Mouse (Mus musculus) c-Kit-positive CD71-negative TER-119-negative erythroid progenitor cells, embryonic 14.5 days (primary cell): ENCODE measurements around the gene Tmtc1.

Experiments
- DNase-seq: peaks from one replicate; pipeline ENCODE4 v3.0.0-alpha.2; 2013; ENCODE audit warnings: low read depth

The Tmtc1 gene

GRCm38 (mm10) chr6:148305821-148306220 is 138.4 kb downstream of the Tmtc1 start:
- no peak for DNase-seq

- DNase-seq = no peak
These were observed 139.0 kb downstream of the Tmtc1 start for GRCm38 (mm10) chr6:148305191-148305590.

DNA sequence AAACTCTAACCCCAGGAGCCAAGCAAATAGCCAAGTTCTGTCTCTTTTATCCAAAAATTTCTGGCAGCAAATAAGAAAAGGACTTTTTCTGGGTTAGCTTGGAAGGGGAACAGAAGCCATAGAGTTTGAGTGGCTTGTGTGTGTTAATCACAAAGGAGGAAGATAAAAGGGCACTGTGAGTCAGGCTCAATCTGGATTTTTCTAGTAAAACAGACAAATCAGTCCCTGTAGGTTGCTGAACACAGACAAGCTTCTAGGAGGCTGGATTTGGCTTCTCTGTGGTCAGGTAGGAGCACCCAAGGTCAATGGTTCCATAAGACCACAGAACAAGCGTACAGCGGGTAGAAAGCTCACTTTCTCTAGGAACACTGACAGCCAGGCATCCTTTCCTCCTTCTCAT is 141.9 kb downstream of the Tmtc1 start:
- DNase-seq = no peak

DNA sequence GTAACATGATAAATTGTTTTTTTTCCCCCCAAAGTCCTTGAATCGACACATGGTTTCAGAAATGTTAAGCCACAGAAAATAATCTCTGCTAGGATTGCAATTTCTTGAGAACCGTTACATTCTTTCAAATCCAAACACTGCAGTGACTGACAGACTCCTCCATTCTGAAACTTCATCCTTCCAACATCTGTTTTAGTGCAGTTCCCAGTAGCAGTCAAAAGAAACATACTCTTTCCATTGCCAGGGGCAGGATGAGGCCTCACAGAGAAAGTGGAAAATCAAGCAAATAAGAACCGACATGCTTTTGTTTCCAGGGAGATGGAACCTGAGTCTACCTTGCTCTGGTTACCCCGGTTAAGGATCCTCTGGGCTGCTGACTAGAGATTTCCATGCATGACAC is 147.1 kb downstream of the Tmtc1 start:
- DNase-seq = no peak

- DNase-seq = no peak
These were observed 147.8 kb downstream of the Tmtc1 start for GRCm38 (mm10) chr6:148296418-148296817.

DNA sequence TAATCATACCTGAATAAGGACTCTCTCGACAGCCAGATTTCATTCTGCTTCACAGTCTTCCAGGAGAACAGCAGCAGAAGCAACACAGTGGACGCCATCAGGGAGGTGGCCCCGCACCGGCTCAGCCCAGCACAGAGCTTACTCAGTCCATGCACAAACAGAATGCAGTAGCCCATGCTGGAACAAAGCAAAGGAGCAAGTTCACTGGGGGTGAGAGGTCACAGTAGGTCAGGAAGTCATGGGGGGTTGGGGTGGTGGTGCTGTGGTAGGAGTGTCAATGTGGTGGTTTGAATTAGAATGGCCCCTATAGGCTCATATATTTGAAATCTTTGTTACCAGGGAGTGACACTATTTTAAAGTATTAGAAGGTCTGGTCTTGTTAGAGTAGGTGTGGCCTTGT is 149.7 kb downstream of the Tmtc1 start:
- DNase-seq = no peak

- no peak for DNase-seq
These were observed 153.3 kb downstream of the Tmtc1 start for GRCm38 (mm10) chr6:148290865-148291264.

GRCm38 (mm10) chr6:148283224-148283881 is 160.8 kb downstream of the Tmtc1 start:
- DNase-seq = no peak

DNA sequence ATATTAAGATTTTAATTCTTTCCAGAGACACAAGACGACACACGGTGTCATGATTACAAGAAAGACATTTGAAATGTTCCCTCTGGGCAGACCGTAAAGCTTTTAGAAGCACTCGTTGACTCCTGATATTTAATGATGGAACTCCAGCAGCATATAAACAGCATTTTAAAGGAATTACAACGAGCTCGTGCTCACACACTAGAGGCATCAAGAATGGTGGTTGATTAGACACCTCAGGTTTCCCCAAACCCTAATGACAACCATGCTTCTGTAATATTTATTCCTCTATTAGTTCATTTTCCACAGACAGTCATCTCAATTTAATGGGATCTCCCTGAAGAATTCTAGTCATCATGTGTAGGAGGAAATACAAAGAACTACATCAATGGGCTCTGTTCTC is 164.9 kb downstream of the Tmtc1 start:
- DNase-seq = no peak

GRCm38 (mm10) chr6:148276418-148276817 is 167.8 kb downstream of the Tmtc1 start:
- DNase-seq = no peak

DNA sequence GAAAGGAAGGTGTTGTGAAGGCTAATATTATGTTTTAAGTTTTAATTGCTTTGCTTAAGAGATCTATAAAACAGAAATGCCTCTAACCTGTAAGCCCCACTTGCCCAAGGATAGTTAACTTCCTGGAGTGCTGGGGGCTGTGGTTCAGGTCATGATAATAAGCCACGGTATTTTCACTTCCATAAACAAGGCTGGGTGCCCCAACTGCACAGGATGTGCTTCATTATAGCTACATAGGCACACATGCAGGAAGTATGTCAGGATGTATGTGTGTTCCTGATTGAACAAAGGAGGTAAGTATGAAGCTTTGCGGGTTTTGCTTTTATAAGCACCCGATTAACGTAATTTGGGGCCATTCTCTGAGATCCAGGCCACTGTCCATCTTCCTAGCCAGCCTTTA is 169.1 kb downstream of the Tmtc1 start:
- no peak for DNase-seq

- DNase-seq = no peak
These were observed 183.5 kb downstream of the Tmtc1 start for GRCm38 (mm10) chr6:148260729-148261101.

- no peak for DNase-seq
These were observed 184.0 kb downstream of the Tmtc1 start for GRCm38 (mm10) chr6:148259979-148260728.

DNA sequence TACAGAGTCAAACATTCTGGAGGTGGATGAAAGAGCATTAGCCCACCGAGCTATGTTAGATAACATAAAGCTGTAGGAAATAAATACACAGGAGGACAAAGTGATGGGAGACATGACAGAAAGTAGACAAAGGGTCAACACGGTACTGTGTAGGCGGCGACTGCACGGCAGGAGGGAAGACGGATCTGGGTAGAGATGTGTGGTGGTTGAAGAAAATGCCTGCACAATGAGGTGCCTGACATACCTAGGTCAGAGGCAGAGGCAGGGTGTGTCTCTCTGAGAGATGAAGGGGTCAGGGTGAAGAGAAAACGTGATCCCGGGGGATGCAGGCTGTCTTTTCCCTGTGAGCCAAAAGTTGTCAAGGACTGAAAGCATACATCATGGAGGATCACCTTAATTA is 185.1 kb downstream of the Tmtc1 start:
- no peak for DNase-seq

- no peak for DNase-seq
These were observed 186.4 kb downstream of the Tmtc1 start for GRCm38 (mm10) chr6:148257805-148258204.

DNA sequence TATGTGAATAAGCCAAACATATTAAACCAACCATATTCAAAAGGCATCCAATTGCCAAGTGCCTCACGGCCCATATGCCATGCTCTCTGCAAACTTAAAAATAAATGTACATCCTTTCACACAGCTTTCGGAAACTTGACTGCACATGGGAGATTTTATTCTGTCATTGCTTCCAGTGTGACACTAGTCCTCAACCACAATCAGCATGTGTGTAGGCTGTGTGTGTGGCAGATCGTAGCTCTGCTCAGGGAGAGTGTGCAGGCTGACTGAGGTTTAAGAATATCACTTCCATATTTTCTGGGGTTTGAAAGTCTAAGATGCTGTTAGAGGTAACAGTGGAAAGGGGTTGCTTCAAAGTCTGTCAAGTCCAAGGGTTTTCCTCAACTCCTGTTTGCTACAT is 188.1 kb downstream of the Tmtc1 start:
- no peak for DNase-seq

GRCm38 (mm10) chr6:148255395-148256053 is 188.7 kb downstream of the Tmtc1 start:
- no peak for DNase-seq

DNA sequence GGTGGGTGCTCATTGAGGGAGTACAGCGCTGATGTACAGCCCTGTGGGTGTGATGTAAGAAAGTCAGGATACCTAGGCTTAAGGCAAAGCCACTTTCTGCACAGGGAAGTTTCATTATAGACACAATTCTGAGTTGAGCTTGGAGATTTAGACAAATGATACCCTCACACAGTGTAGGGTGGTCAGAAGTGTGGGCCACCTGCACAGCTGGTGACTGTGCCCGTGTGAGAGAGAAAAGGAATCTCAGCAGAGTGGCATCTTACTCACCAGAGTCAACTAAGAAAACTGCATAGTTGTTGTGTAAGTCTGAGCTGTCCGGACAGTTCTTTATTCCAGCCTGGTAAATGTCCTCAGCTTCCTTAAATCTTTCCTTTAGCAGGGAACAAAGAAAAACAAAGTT is 195.0 kb downstream of the Tmtc1 start:
- DNase-seq = no peak

GRCm38 (mm10) chr6:148248625-148249024 is 195.6 kb downstream of the Tmtc1 start:
- DNase-seq = peak; percentile 57

DNA sequence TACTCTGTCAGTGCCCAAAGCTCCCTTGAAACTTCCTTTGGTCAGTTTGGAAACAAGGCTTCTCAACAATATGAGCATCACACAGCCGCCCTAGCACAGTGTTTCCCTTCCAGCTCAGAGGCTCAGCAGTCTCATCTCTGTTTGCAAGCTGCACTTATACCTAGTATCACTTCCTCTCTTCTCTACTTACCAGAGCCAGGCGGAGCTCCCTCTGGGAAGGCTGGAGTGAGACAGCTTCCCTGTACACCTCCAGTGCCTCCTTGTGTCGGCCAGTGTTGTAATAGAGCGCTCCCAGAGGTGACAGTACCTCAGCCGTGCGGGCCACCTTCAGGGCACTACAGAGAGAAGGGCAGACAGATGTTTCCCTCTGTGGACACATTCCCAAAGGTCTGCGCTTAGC is 197.6 kb downstream of the Tmtc1 start:
- DNase-seq = no peak

DNA sequence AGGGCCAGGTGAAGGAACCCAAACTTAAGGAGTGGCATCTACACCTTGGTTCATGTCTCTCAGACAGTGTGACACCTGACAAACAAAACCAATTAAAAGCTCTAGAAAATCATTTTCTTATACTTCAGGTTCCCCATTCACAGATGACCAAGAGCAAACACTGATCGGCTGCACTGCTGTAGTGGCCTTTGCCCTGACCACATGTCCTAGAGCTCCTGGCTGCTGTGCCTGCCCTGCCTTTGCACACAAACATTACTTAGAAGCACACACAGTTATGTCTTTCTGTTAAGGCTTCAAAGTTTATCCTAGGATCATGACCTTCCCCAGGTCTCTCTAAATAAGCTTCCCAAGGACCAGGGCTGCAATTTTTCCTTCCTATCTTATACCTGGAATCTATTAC is 199.4 kb downstream of the Tmtc1 start:
- no peak for DNase-seq

DNA sequence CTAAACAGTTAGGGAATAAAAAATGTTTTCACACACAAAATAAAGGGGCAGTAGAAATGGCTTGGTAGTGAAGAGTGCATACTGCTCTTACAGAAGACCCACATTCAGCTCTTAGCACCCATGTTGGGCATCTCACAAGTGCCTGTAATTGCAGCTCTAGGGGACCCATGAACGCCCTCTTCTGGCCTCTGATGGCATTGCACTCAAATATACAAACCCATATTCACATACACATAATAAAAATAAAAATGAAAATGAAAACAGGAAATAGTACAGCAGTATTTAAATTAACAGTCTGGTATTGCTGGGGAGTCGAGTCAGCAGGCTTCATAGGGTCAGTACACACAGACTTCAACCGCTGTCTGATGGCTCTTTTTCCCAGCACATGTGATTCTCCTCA is 201.9 kb downstream of the Tmtc1 start:
- DNase-seq = no peak

DNA sequence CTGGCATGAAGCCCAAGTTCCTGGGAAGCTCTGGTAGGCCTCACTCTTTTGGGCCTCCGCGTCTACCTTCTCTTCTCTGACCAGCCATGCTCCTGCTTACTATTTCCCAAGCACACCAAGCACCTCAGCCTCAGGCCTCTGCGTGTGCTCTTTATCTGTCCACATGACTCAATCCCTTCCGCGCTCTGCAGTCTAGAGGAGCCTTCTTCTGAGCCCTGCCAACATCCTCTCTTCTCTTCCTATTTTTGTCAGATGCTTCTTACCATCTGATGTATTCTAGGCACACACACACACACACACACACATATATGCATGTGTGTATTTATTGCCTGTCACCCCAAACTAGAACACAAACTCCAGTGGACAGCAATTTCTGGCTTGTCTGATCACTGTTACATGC is 202.5 kb downstream of the Tmtc1 start:
- no peak for DNase-seq
